Mouse (Mus musculus) E14TG2a.4 (cell line): ENCODE data around the gene Rbpj.

Experiments used
- CTCF ChIP-seq: conservative IDR thresholded peaks from 2 replicates; pipeline ENCODE4 v1.5.1; 2014; ENCODE audit warnings: low read length
- NANOG ChIP-seq: IDR thresholded peaks from 2 replicates; pipeline ENCODE4 v1.6.1; 2014; ENCODE audit warnings: borderline replicate concordance, low read length, mixed read lengths

DNA sequence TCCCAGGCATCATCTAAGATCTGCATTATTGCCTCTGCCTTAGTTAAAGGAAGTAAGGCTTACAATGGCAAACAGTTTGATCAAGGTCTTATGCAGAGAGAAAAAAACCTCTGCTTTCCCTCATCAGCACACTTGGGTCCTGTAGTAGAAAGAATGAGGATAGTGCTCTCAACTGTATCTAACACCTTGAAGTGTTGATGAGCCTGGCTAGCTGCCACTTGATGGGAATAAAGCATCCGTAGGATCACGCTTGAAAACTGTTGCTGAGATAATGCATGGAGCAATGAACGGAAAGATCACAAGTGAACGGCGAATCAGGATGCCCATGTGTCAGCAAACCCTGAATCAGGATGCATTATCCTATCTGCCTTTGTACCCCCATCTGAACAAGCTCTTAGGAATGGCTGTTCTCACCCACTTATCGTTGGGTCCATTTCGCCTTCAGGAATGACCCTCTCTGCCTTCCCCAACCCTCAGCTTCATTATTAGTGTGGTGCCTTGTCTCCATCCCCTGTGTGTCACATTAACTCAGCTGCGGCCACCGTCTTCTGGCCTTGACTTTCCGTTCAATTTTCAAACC lies 54.1 kb downstream of the Rbpj start:
- TF ChIP-seq CTCF (no peak), NANOG (no peak)
